24 mouse cellular contexts compared by ENCODE assay signal in the genomic region with DNA sequence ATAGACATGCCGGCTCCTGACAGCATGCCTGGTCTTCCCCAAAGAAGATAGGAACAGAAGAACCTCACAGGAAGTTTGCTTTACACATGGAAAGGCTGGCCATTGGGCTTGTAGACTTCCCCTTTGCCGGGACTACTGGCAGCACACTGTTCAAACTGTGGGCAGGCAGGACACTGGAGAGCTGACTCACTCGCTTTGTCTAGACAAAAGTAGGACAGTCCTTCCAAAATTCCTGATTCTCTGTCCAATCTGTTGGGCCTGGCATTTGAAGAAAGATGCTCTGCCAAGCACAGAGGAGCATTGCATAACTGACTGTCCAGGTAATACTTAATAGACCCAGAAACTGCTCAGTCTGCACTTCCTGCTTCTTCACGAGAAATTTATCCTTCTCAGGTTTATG. TPM values are rescaled to one million over a fixed set of nuclear protein-coding genes. Genes with fewer than 3 reads are reported as not detected.
DNase-seq lines count a peak whose midpoint lies in the region; ATAC-seq lines count a peak whose summit lies in the region.
"Had no signal": no experiment of that assay in that cellular context is flagged by ENCODE, and none has a peak within 500 bp of the region (broad histone marks: within the 10 kb centered on the region; RNA-seq: fewer than 3 reads in every experiment).

No protein-coding gene starts in this region.

- H3K4me1 ChIP-seq in hindbrain, embryonic 16.5 days (ENCODE audit: control insufficient read depth, insufficient read depth, low read depth, low read length) = no peaks in the 10 kb centered on the region
- H3K4me1 ChIP-seq: forebrain, embryonic 10.5 days; heart, embryonic 13.5 days; midbrain, embryonic 13.5 days; neural tube, embryonic 15.5 days; stomach, embryonic 15.5 days had no signal

- H3K9me3 ChIP-seq in hindbrain, embryonic 16.5 days (ENCODE audit: control insufficient read depth, low read length) = no peaks in the 10 kb centered on the region
- H3K9me3 ChIP-seq: forebrain, embryonic 10.5 days; heart, embryonic 13.5 days; midbrain, embryonic 13.5 days; neural tube, embryonic 15.5 days; stomach, embryonic 15.5 days had no signal

- H3K27me3 ChIP-seq in hindbrain, embryonic 16.5 days (replicated peaks; ENCODE audit: control insufficient read depth, insufficient read depth, low read length) = no peaks in the 10 kb centered on the region
- H3K27me3 ChIP-seq: heart, embryonic 13.5 days; midbrain, embryonic 13.5 days; neural tube, embryonic 15.5 days; stomach, embryonic 15.5 days had no signal

- H3K36me3 ChIP-seq in hindbrain, embryonic 16.5 days (ENCODE audit: control insufficient read depth, insufficient read depth, low read length) = no peaks in the 10 kb centered on the region
- H3K36me3 ChIP-seq: forebrain, embryonic 10.5 days; heart, embryonic 13.5 days; midbrain, embryonic 13.5 days; neural tube, embryonic 15.5 days; stomach, embryonic 15.5 days had no signal

- no peak overlapping the region for H3K4me3 ChIP-seq in hindbrain, embryonic 16.5 days (ENCODE audit: low read length)
- H3K4me3 ChIP-seq: forebrain, embryonic 10.5 days; heart, embryonic 13.5 days; midbrain, embryonic 13.5 days; neural tube, embryonic 15.5 days; stomach, embryonic 15.5 days had no signal

- ATAC-seq in hindbrain, embryonic 16.5 days = no peak
- ATAC-seq: hindbrain, postnatal 0 days; midbrain, embryonic 13.5 days had no signal

- intact Hi-C loops in left cerebral cortex, postnatal 36 days (cut with DNase I) = no loop called here

- no peak overlapping the region for H3K27ac ChIP-seq in hindbrain, embryonic 16.5 days (ENCODE audit: low read depth, low read length)
- H3K27ac ChIP-seq: forebrain, embryonic 10.5 days; heart, embryonic 13.5 days; hindbrain, postnatal 0 days; macrophage; midbrain, embryonic 13.5 days; neural tube, embryonic 15.5 days; stomach, embryonic 15.5 days had no signal

- no peak overlapping the region for H3K9ac ChIP-seq in hindbrain, embryonic 16.5 days (ENCODE audit: low read depth, low read length)
- H3K9ac ChIP-seq: heart, embryonic 13.5 days; lung, embryonic 14.5 days; midbrain, embryonic 13.5 days; neural tube, embryonic 15.5 days; stomach, embryonic 15.5 days had no signal

- peak; percentile 32 for DNase-seq in adrenal gland, adult 2 months
- DNase-seq in adrenal gland, adult 18-20 months (ENCODE audit: low spot score in 2 of 2) = no peak
- DNase-seq in left cerebral cortex, postnatal 36 days (ENCODE audit: low spot score in 2 of 2) = peak; percentile 10 to 12
- DNase-seq in left cerebral cortex, adult 11 months (ENCODE audit: low spot score) = no peak
- DNase-seq in cerebellum, adult 18-20 months = peak; percentile 75 to 83
- peak; percentile 65 to 78 for DNase-seq in cerebellum, postnatal 36 days
- no peak for DNase-seq in layer of hippocampus, adult 9-11 months
- DNase-seq: adrenal gland, postnatal 14 days; heart, postnatal 36 days; lung, embryonic 14.5 days; thymus, postnatal 25 days had no signal

- WGBS in hindbrain, embryonic 16.5 days = 82% methylated on average over 4 of the region's 4 CpGs

- no peak overlapping the region for H3K4me2 ChIP-seq in hindbrain, embryonic 16.5 days (ENCODE audit: low read length)
- H3K4me2 ChIP-seq: heart, embryonic 13.5 days; liver, embryonic 11.5 days; lung, embryonic 14.5 days; midbrain, embryonic 13.5 days; neural tube, embryonic 15.5 days; stomach, embryonic 15.5 days had no signal

RNA-seq across cellular contexts. Expression of a gene that starts 6.7 kb away (rescaled TPM):
- total RNA-seq in adrenal gland, adult 2 months (2021) = not detected
- not detected in 2 replicates for polyA plus RNA-seq in adrenal gland, adult 2 months (2012; rRNA removed)
- total RNA-seq in adrenal gland, adult 18-20 months (2021) = not detected
- total RNA-seq in left cerebral cortex, postnatal 36 days (2021) = not detected
- not detected in 2 replicates for polyA plus RNA-seq in hindbrain, embryonic 16.5 days (2015; fragmentation: Nextera tagmentation; extraction: Ambion mirVana)
- total RNA-seq: adrenal gland, postnatal 14 days; heart, postnatal 36 days; hindbrain, postnatal 0 days; left cerebral cortex, postnatal 25 days; MEL had no signal
- polyA plus RNA-seq: embryonic facial prominence, embryonic 14.5 days; forebrain, embryonic 10.5 days; heart, embryonic 13.5 days; hindbrain, postnatal 0 days; liver, embryonic 11.5 days; lung, embryonic 14.5 days; macrophage; midbrain, embryonic 13.5 days; neural tube, embryonic 15.5 days; small intestine, adult 2 months; stomach, embryonic 15.5 days had no signal

RNA-seq across cellular contexts. Expression of a gene that starts 14.8 kb away (rescaled TPM):
- total RNA-seq in adrenal gland, adult 2 months (2021) = not detected
- polyA plus RNA-seq in adrenal gland, adult 2 months (2012; rRNA removed) = not detected in 2 replicates
- not detected for total RNA-seq in adrenal gland, adult 18-20 months (2021)
- not detected for total RNA-seq in left cerebral cortex, postnatal 36 days (2021)
- polyA plus RNA-seq in hindbrain, embryonic 16.5 days (2015; fragmentation: Nextera tagmentation; extraction: Ambion mirVana) = not detected in 2 replicates
- total RNA-seq: adrenal gland, postnatal 14 days; heart, postnatal 36 days; hindbrain, postnatal 0 days; left cerebral cortex, postnatal 25 days; MEL had no signal
- polyA plus RNA-seq: forebrain, embryonic 10.5 days; heart, embryonic 13.5 days; hindbrain, postnatal 0 days; liver, embryonic 11.5 days; lung, embryonic 14.5 days; macrophage; midbrain, embryonic 13.5 days; neural tube, embryonic 15.5 days; small intestine, adult 2 months had no signal

RNA-seq across cellular contexts. Expression of a gene that starts 16.3 kb away (rescaled TPM):
- 10 to 100 TPM in 1 of 2 experiments, not detected in 1; 10.5 TPM for total RNA-seq in adrenal gland, adult 2 months (2021)
- 0.39 and 2.3 TPM in 2 replicates for polyA plus RNA-seq in adrenal gland, adult 2 months (2012; rRNA removed)
- under 1 TPM in 1 of 2 experiments, not detected in 1; 0.83 TPM for total RNA-seq in adrenal gland, adult 18-20 months (2021)
- total RNA-seq in left cerebral cortex, postnatal 36 days (2021) = not detected
- not detected in 2 replicates for polyA plus RNA-seq in hindbrain, embryonic 16.5 days (2015; fragmentation: Nextera tagmentation; extraction: Ambion mirVana)
- total RNA-seq: heart, postnatal 36 days; hindbrain, postnatal 0 days; left cerebral cortex, postnatal 25 days; MEL had no signal
- polyA plus RNA-seq: embryonic facial prominence, embryonic 14.5 days; forebrain, embryonic 10.5 days; heart, embryonic 13.5 days; hindbrain, postnatal 0 days; liver, embryonic 11.5 days; lung, embryonic 14.5 days; macrophage; midbrain, embryonic 13.5 days; neural tube, embryonic 15.5 days; small intestine, adult 2 months; stomach, embryonic 15.5 days had no signal

RNA-seq across cellular contexts. Expression of a gene that starts 24.1 kb away (rescaled TPM):
- total RNA-seq in adrenal gland, adult 2 months (2021) = not detected
- not detected in 2 replicates for polyA plus RNA-seq in adrenal gland, adult 2 months (2012; rRNA removed)
- total RNA-seq in adrenal gland, adult 18-20 months (2021) = not detected
- not detected for total RNA-seq in left cerebral cortex, postnatal 36 days (2021)
- not detected in 2 replicates for polyA plus RNA-seq in hindbrain, embryonic 16.5 days (2015; fragmentation: Nextera tagmentation; extraction: Ambion mirVana)
- total RNA-seq: adrenal gland, postnatal 14 days; heart, postnatal 36 days; hindbrain, postnatal 0 days; left cerebral cortex, postnatal 25 days; MEL had no signal
- polyA plus RNA-seq: forebrain, embryonic 10.5 days; heart, embryonic 13.5 days; hindbrain, postnatal 0 days; liver, embryonic 11.5 days; lung, embryonic 14.5 days; macrophage; midbrain, embryonic 13.5 days; neural tube, embryonic 15.5 days had no signal

RNA-seq across cellular contexts. Expression of a gene that starts 31.6 kb away (rescaled TPM):
- total RNA-seq in adrenal gland, adult 2 months (2021) = not detected
- not detected in 2 replicates for polyA plus RNA-seq in adrenal gland, adult 2 months (2012; rRNA removed)
- total RNA-seq in adrenal gland, adult 18-20 months (2021) = not detected
- total RNA-seq in left cerebral cortex, postnatal 36 days (2021) = not detected
- not detected in 2 replicates for polyA plus RNA-seq in hindbrain, embryonic 16.5 days (2015; fragmentation: Nextera tagmentation; extraction: Ambion mirVana)
- total RNA-seq: adrenal gland, postnatal 14 days; heart, postnatal 36 days; hindbrain, postnatal 0 days; left cerebral cortex, postnatal 25 days; MEL had no signal
- polyA plus RNA-seq: embryonic facial prominence, embryonic 14.5 days; forebrain, embryonic 10.5 days; heart, embryonic 13.5 days; hindbrain, postnatal 0 days; liver, embryonic 11.5 days; lung, embryonic 14.5 days; macrophage; midbrain, embryonic 13.5 days; neural tube, embryonic 15.5 days; small intestine, adult 2 months; stomach, embryonic 15.5 days had no signal

Comparison
In these comparisons a context has a peak if more than half of its experiments do, and no peak if none do; other contexts are left out.
1. DNase-seq: peak in adrenal gland, adult 2 months (single experiment), left cerebral cortex, postnatal 36 days (2 of 2), cerebellum, adult 18-20 months (2 of 2) and cerebellum, postnatal 36 days (2 of 2); none in adrenal gland, adult 18-20 months (0 of 2), left cerebral cortex, adult 11 months (single experiment) and layer of hippocampus, adult 9-11 months (single experiment).